Mouse (Mus musculus) lung, adult 2 months (tissue): ENCODE results near the gene 5730522E02Rik.

Experiments used
- CTCF ChIP-seq: fragments of 200-500 bp; IDR thresholded peaks from 2 replicates; pipeline ENCODE4 v1.5.1; 2011; ENCODE audit warnings: mild to moderate bottlenecking, low read length, control low read depth; ENCODE audit not compliant: insufficient read depth
- POLR2A ChIP-seq: fragments of 200-500 bp; IDR thresholded peaks from 2 replicates; pipeline ENCODE4 v1.6.1; 2011; ENCODE audit warnings: low read depth, mild to moderate bottlenecking, control low read depth, low read length, borderline replicate concordance; ENCODE audit errors: extremely low read depth

DNA sequence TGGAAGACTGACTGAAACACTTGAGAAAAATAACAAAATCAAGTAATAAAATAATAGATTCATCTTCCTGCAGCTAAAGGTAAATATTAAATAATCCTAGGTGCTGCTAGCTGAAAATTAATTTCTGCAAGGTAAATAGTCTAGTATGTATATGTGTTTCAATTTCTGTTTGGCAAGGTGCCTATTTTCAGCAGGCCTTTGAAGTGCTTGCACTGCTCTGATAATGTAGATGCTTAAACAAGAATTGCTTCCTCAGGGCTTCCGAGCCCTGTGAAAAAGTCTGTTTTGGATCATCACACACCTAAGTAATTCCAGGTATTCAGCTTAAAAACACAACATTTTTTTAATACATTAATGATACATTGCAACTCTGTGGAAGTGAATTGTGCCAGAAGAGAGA, 481.1 kb downstream of the 5730522E02Rik start:
- TF ChIP-seq CTCF (no peak), POLR2A (no peak)
